In the genomic region with DNA sequence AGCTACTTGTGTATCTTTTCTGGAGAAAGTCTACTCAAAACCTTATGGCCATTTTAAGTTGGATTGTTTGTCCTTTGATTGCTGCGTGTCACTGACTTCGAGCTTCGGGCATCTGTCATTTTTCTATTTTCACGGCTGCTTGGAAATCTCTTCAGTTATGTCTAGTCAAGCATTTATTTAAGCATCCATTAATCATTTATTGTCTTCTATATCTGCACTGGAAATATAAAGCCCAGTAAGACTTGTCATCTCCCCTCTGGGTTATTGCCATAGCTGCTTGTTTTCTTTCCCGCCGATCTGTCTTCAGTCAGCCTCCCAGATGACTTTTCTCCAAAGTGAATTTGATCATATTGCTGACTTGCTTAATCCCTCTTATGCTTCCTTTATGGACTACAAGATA, we compare ENCODE assay signal across 30 mouse cellular contexts. TPM values are rescaled to one million over a fixed set of nuclear protein-coding genes. Genes with fewer than 3 reads are reported as not detected.
"Had no signal": no experiment of that assay in that cellular context is flagged by ENCODE, and none has a peak within 500 bp of the region (broad histone marks: within the 10 kb centered on the region; RNA-seq: fewer than 3 reads in every experiment).

No protein-coding gene starts in this region.

- DNase-seq: left cerebral cortex, postnatal 4 days; liver; liver, embryonic 13.5 days; liver, postnatal 0 days; lung, adult 18-20 months; lung, adult 2 months; lung, embryonic 14.5 days; lung, postnatal 10 days; lung, postnatal 14 days; lung, postnatal 36 days; lung, postnatal 4 days; midbrain, embryonic 14.5 days had no signal

- ATAC-seq: liver, embryonic 12.5 days; liver, postnatal 0 days; lung, postnatal 0 days; midbrain, embryonic 13.5 days; midbrain, embryonic 15.5 days; midbrain, embryonic 16.5 days had no signal

RNA-seq across cellular contexts. Expression of a gene that starts 19.3 kb away (rescaled TPM):
- polyA plus RNA-seq: limb, embryonic 15.5 days; liver, adult 2 months; liver, embryonic 11.5 days; liver, embryonic 12.5 days; liver, embryonic 13.5 days; liver, embryonic 14.5 days; liver, embryonic 15.5 days; liver, embryonic 16.5 days; liver, postnatal 0 days; lung, adult 2 months; lung, embryonic 14.5 days; lung, embryonic 15.5 days; lung, embryonic 16.5 days; lung, postnatal 0 days; macrophage; midbrain, embryonic 12.5 days; midbrain, embryonic 13.5 days; midbrain, embryonic 14.5 days; midbrain, embryonic 15.5 days; midbrain, embryonic 16.5 days; midbrain, postnatal 0 days; myocyte; neural tube, embryonic 11.5 days had no signal
